Mouse (Mus musculus) stomach, embryonic 14.5 days (tissue): ENCODE data around the gene Robo1. TPM values are rescaled to one million over a fixed set of nuclear protein-coding genes. Genes with fewer than 3 reads are reported as not detected.

ENCODE experiments used
- ATAC-seq: fragments of 200-750 bp; cut with Nextera tagmentation; 2 replicates; pipeline ENCODE4 v1.8.0; 2017; ENCODE audit warnings: low read depth, moderate TSS enrichment; ENCODE audit not compliant: insufficient number of reproducible peaks, insufficient read depth, low FRiP score
- H3K27ac ChIP-seq: fragments of 300-500 bp; sonication (generic); 2 replicates; pipeline ENCODE4 v1.5.1; 2014; ENCODE audit warnings: mild to moderate bottlenecking, low read length, moderate library complexity, mixed read lengths
- H3K27me3 ChIP-seq: fragments of 300-500 bp; sonication (generic); 2 replicates; pipeline ENCODE4 v1.6.1; 2014; ENCODE audit warnings: low read length, control low read depth, mixed read lengths; ENCODE audit not compliant: control insufficient read depth, insufficient read depth
- H3K36me3 ChIP-seq: fragments of 300-500 bp; sonication (generic); 2 replicates; pipeline ENCODE4 v1.6.1; 2014; ENCODE audit warnings: mild to moderate bottlenecking, control low read depth, low read length, moderate library complexity, mixed read lengths; ENCODE audit not compliant: control insufficient read depth, insufficient read depth
- H3K4me1 ChIP-seq: fragments of 300-500 bp; sonication (generic); 2 replicates; pipeline ENCODE4 v1.6.1; 2014; ENCODE audit warnings: low read length, control low read depth, mixed read lengths; ENCODE audit not compliant: control insufficient read depth, insufficient read depth
- H3K4me2 ChIP-seq: fragments of 300-500 bp; sonication (generic); replicated peaks from 2 replicates; pipeline ENCODE4 v1.6.1; 2014; ENCODE audit warnings: low read depth, low read length, control low read depth
- H3K4me3 ChIP-seq: fragments of 300-500 bp; sonication (generic); 2 replicates; pipeline ENCODE4 v1.5.1; 2014; ENCODE audit warnings: low read depth, low read length, control low read depth
- H3K9ac ChIP-seq: fragments of 300-500 bp; sonication (generic); replicated peaks from 2 replicates; pipeline ENCODE4 v1.6.1; 2014; ENCODE audit warnings: low read depth, mild to moderate bottlenecking, control low read depth, low read length, moderate library complexity, mixed read lengths
- H3K9me3 ChIP-seq: fragments of 300-500 bp; sonication (generic); 2 replicates; pipeline ENCODE4 v1.6.1; 2016; ENCODE audit warnings: low read depth, low read length, control low read depth; ENCODE audit not compliant: control insufficient read depth
- WGBS: fragments of 180-500 bp; shearing (Covaris S2); extraction: QIAGEN DNeasy Blood & Tissue Kit; methylation state at CpG from one replicate; pipeline ENCODE4 v1.1.7; 2014; 5-methylcytosine and 5-hydroxymethylcytosine counted together
- polyA plus RNA-seq: library from polyadenylated mRNA; unstranded; fragments of >200 nt; fragmentation: Nextera tagmentation; extraction: Ambion mirVana; gene quantifications from 2 replicates; pipeline ENCODE4 v1.2.1, GENCODE M21; 2014

The Robo1 gene
- polyA plus RNA-seq, 1 experiment from 2014 or later = 37.5 TPM

- no peaks in the 10 kb centered on the region for H3K9me3 ChIP-seq
- H3K27ac ChIP-seq = no peak overlapping the region
- WGBS = 80% methylated on average over 5 of the region's 5 CpGs
- H3K9ac ChIP-seq = no peak overlapping the region
- H3K4me3 ChIP-seq = no peak overlapping the region
- H3K36me3 ChIP-seq = no peaks in the 10 kb centered on the region
- no peaks in the 10 kb centered on the region for H3K4me1 ChIP-seq
- no peaks in the 10 kb centered on the region for H3K27me3 ChIP-seq
- H3K4me2 ChIP-seq = no peak overlapping the region
- no peak for ATAC-seq
These were observed 546.9 kb downstream of the Robo1 start for GRCm38 (mm10) chr16:72854809-72855503.

- Histone ChIP-seq H3K4me1 (no peaks in the 10 kb centered on the region; the same call in 1 of the 2 replicates), H3K4me2 (no peak overlapping the region), H3K9ac (no peak overlapping the region), H3K27ac (no peak overlapping the region), H3K27me3 (no peaks in the 10 kb centered on the region), H3K36me3 (no peaks in the 10 kb centered on the region), H3K9me3 (no peaks in the 10 kb centered on the region), H3K4me3 (no peak overlapping the region)
- no peak for ATAC-seq
- WGBS = 73% methylated on average over 7 of the region's 7 CpGs
These were observed 553.7 kb downstream of the Robo1 start for GRCm38 (mm10) chr16:72861707-72862277.

GRCm38 (mm10) chr16:72866011-72866410, 557.9 kb downstream of the Robo1 start:
- H3K36me3 ChIP-seq = no peaks in the 10 kb centered on the region
- no peaks in the 10 kb centered on the region for H3K27me3 ChIP-seq
- no peak overlapping the region for H3K4me3 ChIP-seq
- ATAC-seq = no peak
- no peaks in the 10 kb centered on the region; the same call in 1 of the 2 replicates for H3K4me1 ChIP-seq
- 62% methylated on average over 4 of the region's 4 CpGs for WGBS
- H3K4me2 ChIP-seq = no peak overlapping the region
- no peak overlapping the region for H3K9ac ChIP-seq
- H3K27ac ChIP-seq = no peak overlapping the region
- no peaks in the 10 kb centered on the region for H3K9me3 ChIP-seq

GRCm38 (mm10) chr16:72874934-72875732, 567.0 kb downstream of the Robo1 start:
- Histone ChIP-seq H3K9ac (no peak overlapping the region), H3K4me1 (no peaks in the 10 kb centered on the region), H3K27me3 (no peaks in the 10 kb centered on the region), H3K4me2 (no peak overlapping the region), H3K4me3 (no peak overlapping the region), H3K27ac (no peak overlapping the region), H3K36me3 (no peaks in the 10 kb centered on the region), H3K9me3 (no peaks in the 10 kb centered on the region)
- ATAC-seq = no peak
- 81% methylated on average over 8 of the region's 8 CpGs for WGBS

DNA sequence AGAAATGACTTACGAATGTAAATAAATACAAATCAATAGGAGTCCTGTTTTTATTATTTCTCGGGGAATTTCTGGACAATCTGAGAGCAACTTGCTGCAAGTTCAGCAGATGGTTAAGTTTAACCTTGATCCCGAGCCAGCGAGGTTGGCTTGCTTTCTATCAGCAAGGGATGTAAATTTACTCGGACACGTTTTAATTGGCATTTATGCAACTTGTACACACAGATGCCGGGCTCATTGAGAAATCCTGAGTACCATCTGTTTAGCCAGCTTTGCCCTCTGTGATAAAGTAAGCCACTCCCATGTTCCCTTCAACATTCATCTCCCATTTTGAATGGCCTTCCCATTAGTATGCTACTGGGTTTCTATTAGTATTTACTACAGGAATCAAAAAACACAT, 580.0 kb downstream of the Robo1 start:
- Histone ChIP-seq H3K27me3 (no peaks in the 10 kb centered on the region), H3K27ac (no peak overlapping the region), H3K4me1 (no peaks in the 10 kb centered on the region), H3K9me3 (no peaks in the 10 kb centered on the region), H3K9ac (no peak overlapping the region), H3K4me2 (no peak overlapping the region), H3K36me3 (no peaks in the 10 kb centered on the region), H3K4me3 (no peak overlapping the region)
- 63% methylated on average over 7 of the region's 7 CpGs for WGBS
- no peak for ATAC-seq

DNA sequence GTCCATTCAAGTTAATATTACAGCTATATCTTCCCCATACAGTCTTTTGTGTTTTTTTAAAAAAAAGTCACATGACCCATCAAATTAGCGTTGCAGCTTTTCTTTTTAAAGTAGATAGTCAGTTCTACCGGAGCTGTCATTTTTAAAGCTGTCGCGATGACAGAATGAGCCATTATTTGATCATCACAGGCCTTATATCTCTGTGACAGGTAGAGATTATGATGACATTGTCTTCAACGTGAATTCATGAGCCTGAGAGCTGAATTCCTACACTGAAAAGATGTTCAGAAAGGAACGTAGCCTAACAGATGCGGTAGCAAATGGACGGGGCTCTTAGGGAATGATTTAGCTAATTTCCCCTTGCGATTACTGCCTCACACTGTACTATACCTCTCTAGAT, 581.3 kb downstream of the Robo1 start:
- Histone ChIP-seq H3K9me3 (no peaks in the 10 kb centered on the region), H3K4me3 (no peak overlapping the region), H3K36me3 (no peaks in the 10 kb centered on the region), H3K4me2 (no peak overlapping the region), H3K9ac (no peak overlapping the region), H3K27ac (no peak overlapping the region), H3K27me3 (no peaks in the 10 kb centered on the region), H3K4me1 (no peaks in the 10 kb centered on the region)
- 79% methylated on average over 9 of the region's 9 CpGs for WGBS
- no peak for ATAC-seq

DNA sequence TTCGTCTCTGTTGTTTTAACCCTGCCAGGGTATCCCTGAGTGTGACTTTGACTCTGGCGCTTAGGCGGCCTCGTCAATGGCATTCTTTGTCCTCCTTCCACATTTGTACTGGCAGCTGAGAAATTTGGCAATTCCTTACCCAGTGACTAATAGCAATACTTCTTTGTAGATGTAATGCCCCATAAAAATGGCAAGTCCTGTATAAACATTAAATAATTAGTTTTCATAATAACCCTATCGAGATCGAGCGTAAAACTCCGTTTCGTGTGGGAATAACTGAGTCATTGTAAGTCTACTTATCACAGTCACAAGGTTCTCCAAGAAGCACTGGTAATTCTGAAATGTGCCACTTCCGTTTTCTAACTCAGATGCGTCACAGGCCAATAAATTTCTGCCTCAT, 589.0 kb downstream of the Robo1 start:
- no peaks in the 10 kb centered on the region for H3K9me3 ChIP-seq
- WGBS = 81% methylated on average over 11 of the region's 11 CpGs
- no peak overlapping the region for H3K9ac ChIP-seq
- no peak for ATAC-seq
- no peaks in the 10 kb centered on the region for H3K4me1 ChIP-seq
- H3K27me3 ChIP-seq = no peaks in the 10 kb centered on the region
- no peak overlapping the region for H3K4me2 ChIP-seq
- no peak overlapping the region for H3K27ac ChIP-seq
- no peaks in the 10 kb centered on the region for H3K36me3 ChIP-seq
- no peak overlapping the region for H3K4me3 ChIP-seq

- H3K9ac ChIP-seq = no peak overlapping the region
- no peak for ATAC-seq
- no peaks in the 10 kb centered on the region for H3K27me3 ChIP-seq
- 82% methylated on average over 2 of the region's 2 CpGs for WGBS
- no peak overlapping the region for H3K4me2 ChIP-seq
- no peak overlapping the region for H3K27ac ChIP-seq
- no peaks in the 10 kb centered on the region for H3K9me3 ChIP-seq
- no peak overlapping the region for H3K4me3 ChIP-seq
- no peaks in the 10 kb centered on the region for H3K4me1 ChIP-seq
- H3K36me3 ChIP-seq = no peaks in the 10 kb centered on the region
These were observed 600.8 kb downstream of the Robo1 start for GRCm38 (mm10) chr16:72908895-72909294.
